Mouse (Mus musculus) lung, postnatal 25 days (tissue): ENCODE measurements around the gene Zc2hc1c.

Experiments used
- DNase-seq: peaks from one replicate; pipeline ENCODE4 v3.0.0; 2022; ENCODE audit warnings: low spot score

Zc2hc1c gene

DNA sequence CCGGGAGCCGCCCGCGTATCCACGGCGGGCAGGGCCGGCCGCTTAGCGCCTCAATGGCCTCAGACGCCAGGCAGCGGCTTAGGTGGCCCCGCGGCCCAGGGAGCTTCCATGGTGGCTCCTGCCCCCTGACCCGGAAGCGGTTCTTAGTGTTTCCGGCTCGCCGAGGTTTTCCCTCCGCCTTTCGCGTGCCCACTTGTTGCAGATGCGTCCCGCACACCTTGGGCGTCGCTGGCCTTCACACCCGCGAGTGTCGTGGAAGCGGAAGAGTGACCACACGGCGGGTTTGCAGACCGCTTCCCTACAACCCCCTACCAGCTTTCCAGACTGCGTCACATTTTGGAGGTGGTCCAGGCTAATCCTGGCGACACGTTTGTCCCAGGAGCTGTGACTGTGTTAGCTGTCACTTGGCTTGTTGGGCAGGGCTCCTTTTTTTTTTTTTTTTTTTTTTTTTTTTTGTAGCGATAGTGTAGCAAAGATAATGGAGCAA lies 50.9 kb downstream of the Zc2hc1c start, which contains the start of gene Nek9:
Gene Nek9 (minus strand): TSS at position 120 of the 487 bp plus-strand sequence.
- DNase-seq: peak; percentile 93

DNA sequence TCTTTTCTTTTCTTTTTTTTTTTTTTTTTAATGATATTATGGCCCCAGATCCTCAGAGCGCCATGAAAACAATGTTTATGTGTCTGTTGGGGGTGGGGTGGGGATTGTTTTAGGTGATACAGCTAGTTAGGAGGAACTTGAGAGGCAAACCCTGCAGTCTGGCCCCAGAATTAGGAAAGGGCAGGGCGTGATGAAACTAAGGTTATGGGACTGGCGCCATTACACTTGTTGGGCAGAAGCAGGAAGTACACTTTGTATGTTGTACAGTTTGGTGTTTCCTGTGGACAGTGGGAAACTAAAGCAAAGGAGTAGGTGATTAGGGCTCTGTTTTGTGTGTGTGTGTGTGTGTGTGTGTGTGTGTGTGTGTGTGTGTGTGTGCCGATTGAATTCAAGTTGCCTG lies 51.6 kb downstream of the Zc2hc1c start:
- peak; percentile 70 for DNase-seq

DNA sequence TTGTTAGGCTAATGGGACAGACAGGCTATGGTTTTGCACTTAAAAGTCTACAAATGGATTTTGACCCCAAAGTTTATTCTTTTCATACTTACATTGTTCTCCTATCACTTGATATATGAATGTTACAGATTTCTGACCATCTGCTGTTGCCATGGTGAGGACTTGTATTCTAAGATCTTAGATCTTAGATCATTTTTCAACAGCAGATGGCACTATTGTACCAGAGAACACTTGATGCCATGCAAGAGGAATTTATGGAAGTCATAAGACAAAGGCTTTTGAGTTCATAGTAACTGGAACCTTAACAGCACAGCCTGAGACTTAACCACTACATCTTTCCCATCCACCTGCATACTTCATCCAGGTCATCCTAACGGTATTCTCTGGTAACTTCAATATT lies 52.7 kb downstream of the Zc2hc1c start:
- peak; percentile 81 for DNase-seq

DNA sequence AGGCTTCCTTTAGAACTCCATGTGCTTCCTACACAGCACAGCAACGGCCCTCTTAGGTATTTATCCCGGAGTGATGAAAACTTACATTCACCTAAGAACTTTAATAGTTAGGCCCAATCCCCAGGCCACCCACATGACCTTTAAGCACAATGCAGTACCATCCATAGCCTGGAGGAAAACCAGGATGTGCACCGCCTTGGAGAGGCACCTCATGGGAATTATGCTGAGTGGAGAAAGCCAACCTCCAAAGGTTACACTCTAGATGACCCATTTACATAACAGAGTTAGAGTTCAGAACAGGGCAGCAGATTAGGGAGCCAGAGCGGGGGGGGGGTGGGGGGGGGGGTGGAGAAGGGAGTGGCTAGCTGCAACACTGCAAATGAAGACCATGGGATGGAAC lies 53.9 kb downstream of the Zc2hc1c start:
- DNase-seq: no peak

DNA sequence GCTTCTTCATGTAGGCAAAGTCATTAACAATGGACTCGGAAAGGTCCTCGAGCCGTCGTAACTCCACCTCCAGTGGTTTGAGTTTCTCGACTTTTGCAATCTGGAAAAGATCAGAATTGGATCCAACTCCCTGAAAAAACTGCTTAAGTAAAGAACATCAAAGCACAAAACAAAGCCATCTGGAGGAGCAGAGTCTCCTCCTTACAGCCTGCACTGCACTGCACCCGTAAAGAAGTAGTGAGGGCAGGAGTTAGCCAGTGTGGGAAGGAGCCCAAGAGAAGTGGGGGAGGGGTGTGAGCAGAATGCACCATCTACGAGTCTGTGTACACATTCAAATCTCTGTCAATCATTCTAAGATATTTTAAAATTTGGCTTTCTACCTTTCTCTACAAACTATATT lies 55.9 kb downstream of the Zc2hc1c start:
- no peak for DNase-seq

DNA sequence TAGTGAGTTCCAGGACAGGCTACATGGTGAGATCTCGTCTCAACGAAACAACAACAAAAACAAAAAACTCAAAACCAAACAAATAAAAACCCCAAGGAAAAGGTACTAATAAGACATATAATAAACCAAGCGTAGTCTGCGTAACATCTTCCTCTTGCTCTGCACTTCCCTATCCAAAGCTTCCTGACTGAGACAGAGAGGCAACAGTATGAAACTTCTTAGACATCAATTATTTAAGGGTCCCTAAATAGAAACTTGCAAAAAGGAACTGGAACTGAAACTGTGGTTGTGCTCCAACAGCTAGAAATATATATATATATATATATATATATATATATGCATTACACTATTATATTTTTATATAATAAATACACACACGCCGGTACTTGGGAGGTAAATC lies 57.2 kb downstream of the Zc2hc1c start:
- DNase-seq: no peak

DNA sequence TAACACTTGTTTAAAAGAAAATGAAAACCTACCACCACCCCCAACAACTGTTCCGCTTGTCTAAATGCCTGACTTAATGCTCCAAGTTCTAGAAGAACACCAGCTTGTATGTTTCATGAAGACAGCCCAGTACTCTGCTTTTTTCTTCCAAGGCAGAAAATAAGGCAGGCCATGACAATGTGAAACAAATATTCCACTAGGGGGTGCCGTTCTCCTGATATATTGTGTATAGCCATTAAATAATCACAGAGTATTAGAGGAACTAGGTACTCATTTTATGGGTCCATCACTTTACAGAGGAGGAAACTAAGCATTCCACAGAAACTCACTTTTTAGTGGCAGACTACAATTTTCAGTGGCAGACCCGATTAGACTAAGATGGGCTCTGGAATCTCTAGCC lies 58.0 kb downstream of the Zc2hc1c start:
- peak; percentile 87 for DNase-seq

DNA sequence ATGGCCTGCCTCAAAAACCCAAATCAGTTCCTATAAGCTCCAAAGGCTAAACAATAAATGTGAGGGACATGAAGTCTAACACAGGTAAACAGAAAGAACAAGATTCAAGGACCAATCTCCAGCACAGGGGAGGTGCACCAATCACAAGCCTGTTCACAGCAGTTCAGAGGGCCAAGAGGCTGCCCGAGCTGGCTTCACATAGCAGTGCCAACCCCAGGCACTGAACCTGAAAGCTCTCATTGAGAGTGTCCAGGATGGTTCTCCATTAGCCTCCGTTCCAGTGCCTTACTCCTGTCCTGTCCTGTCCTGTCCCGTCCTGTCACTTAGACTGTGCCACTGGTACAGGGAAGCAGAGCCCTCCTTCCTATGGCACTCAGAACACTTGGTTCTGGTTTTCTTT lies 58.8 kb downstream of the Zc2hc1c start:
- no peak for DNase-seq

DNA sequence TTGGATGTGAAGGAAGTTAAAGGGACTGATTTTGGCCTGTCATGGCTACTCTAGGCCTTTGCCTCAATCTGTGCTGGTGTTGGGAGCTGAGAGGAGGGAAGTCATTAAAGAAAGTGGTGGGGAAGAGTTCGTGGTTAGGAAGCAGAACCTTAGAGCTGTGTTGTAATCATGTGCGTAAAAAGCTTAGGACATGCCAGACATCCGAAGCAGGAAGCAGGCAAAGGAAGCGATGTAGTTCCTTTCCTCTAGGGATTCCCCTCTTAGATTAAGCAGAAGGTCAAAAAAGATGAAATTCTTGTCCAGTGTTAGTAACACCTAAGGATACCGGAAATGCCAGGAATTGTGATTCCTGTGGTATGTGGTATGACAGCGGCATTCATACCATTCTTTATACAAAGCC lies 59.9 kb downstream of the Zc2hc1c start:
- peak; percentile 54 for DNase-seq
